ENCODE assay signal across 36 mouse cellular contexts in the genomic region with DNA sequence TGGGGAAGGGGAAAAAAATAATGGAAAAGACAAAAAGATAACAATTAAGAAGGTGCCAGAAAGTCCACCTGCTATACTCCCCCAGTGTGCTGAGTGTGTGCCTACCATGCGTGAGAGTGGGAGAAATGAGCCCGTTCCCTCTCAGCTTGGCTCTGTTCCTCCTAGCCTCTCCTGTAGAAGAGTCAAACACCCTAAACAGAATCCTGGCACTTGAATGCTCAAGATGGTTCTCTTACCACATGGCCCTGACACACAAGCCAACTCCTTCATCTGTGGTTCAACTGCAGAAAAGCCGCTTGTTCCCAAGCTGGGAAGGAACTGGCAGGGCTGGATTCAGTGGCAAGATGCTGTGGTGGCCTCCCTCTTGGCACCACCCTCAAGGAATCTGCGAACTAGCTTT. TPM values are rescaled to one million over a fixed set of nuclear protein-coding genes. Genes with fewer than 3 reads are reported as not detected.
DNase-seq lines count a peak whose midpoint lies in the region; ATAC-seq lines count a peak whose summit lies in the region.
"Had no signal": no experiment of that assay in that cellular context is flagged by ENCODE, and none has a peak within 500 bp of the region (broad histone marks: within the 10 kb centered on the region; RNA-seq: fewer than 3 reads in every experiment).

No protein-coding gene starts in this region.

- no peaks in the 10 kb centered on the region for H3K27me3 ChIP-seq in forebrain, embryonic 14.5 days (replicated peaks; ENCODE audit: control insufficient read depth, insufficient read depth, low read length)
- no peaks in the 10 kb centered on the region for H3K27me3 ChIP-seq in forebrain, embryonic 12.5 days
- H3K27me3 ChIP-seq in neural tube, embryonic 15.5 days (replicated peaks), result no peaks in the 10 kb centered on the region
- H3K27me3 ChIP-seq: embryonic facial prominence, embryonic 12.5 days; heart, embryonic 15.5 days; hindbrain, embryonic 13.5 days; liver, embryonic 12.5 days; midbrain, embryonic 12.5 days; stomach, embryonic 15.5 days had no signal

- no peak overlapping the region for H3K4me3 ChIP-seq in forebrain, embryonic 14.5 days (ENCODE audit: low read depth, low read length)
- no peak overlapping the region for H3K4me3 ChIP-seq in forebrain, embryonic 12.5 days (replicated peaks)
- no peak overlapping the region for H3K4me3 ChIP-seq in neural tube, embryonic 15.5 days (replicated peaks)
- H3K4me3 ChIP-seq: embryonic facial prominence, embryonic 12.5 days; heart, embryonic 10.5 days; heart, embryonic 15.5 days; hindbrain, embryonic 13.5 days; left cerebral cortex, adult 2 months; liver, embryonic 12.5 days; midbrain, embryonic 12.5 days; stomach, embryonic 15.5 days had no signal

- DNase-seq in forebrain, embryonic 14.5 days (ENCODE audit: low spot score), result peak; percentile 32
- peak; percentile 10 for DNase-seq in layer of hippocampus, adult 11-12 months (ENCODE audit: low spot score)
- DNase-seq in layer of hippocampus, postnatal 10 days (ENCODE audit: low spot score in 2 of 2), result no peak
- no peak for DNase-seq in neural tube, embryonic 10.5 days (ENCODE audit: extremely low spot score, low spot score)
- DNase-seq in thymus, postnatal 14 days, result no peak
- no peak for DNase-seq in spleen, postnatal 36 days (ENCODE audit: low spot score in 2 of 2)
- DNase-seq: adrenal gland, postnatal 10 days; cerebellum, adult 2 months; embryo, embryonic 11 days; gastrocnemius, postnatal 14 days; heart, adult 11 months; heart, postnatal 36 days; kidney, adult 8-10 months; kidney, postnatal 4 days; liver, postnatal 0 days; lung, postnatal 36 days; retina, postnatal 1 day; right cerebral cortex, postnatal 14 days; thymus, postnatal 25 days had no signal

- H3K9ac ChIP-seq in forebrain, embryonic 14.5 days (ENCODE audit: low read length), result no peak overlapping the region
- no peak overlapping the region for H3K9ac ChIP-seq in forebrain, embryonic 12.5 days
- no peak overlapping the region for H3K9ac ChIP-seq in neural tube, embryonic 15.5 days (replicated peaks)
- H3K9ac ChIP-seq: embryonic facial prominence, embryonic 12.5 days; heart, embryonic 15.5 days; hindbrain, embryonic 13.5 days; liver, embryonic 12.5 days; liver, postnatal 0 days; midbrain, embryonic 12.5 days; stomach, embryonic 15.5 days had no signal

- H3K36me3 ChIP-seq in forebrain, embryonic 14.5 days (ENCODE audit: control insufficient read depth, insufficient read depth, low read length), result no peaks in the 10 kb centered on the region
- H3K36me3 ChIP-seq in forebrain, embryonic 12.5 days (replicated peaks), result no peaks in the 10 kb centered on the region
- no peaks in the 10 kb centered on the region for H3K36me3 ChIP-seq in neural tube, embryonic 15.5 days
- H3K36me3 ChIP-seq: embryonic facial prominence, embryonic 12.5 days; heart, embryonic 10.5 days; heart, embryonic 15.5 days; hindbrain, embryonic 13.5 days; liver, embryonic 12.5 days; midbrain, embryonic 12.5 days; stomach, embryonic 15.5 days had no signal

- no peaks in the 10 kb centered on the region for H3K9me3 ChIP-seq in forebrain, embryonic 14.5 days (replicated peaks; ENCODE audit: control insufficient read depth, low read length)
- no peaks in the 10 kb centered on the region for H3K9me3 ChIP-seq in forebrain, embryonic 12.5 days
- H3K9me3 ChIP-seq in neural tube, embryonic 15.5 days (replicated peaks), result no peaks in the 10 kb centered on the region
- H3K9me3 ChIP-seq: embryonic facial prominence, embryonic 12.5 days; heart, embryonic 10.5 days; heart, embryonic 15.5 days; hindbrain, embryonic 13.5 days; liver, embryonic 12.5 days; midbrain, embryonic 12.5 days; stomach, embryonic 15.5 days had no signal

- no peaks in the 10 kb centered on the region for H3K4me1 ChIP-seq in forebrain, embryonic 14.5 days (ENCODE audit: control insufficient read depth, insufficient read depth, low read length)
- H3K4me1 ChIP-seq in forebrain, embryonic 12.5 days, result no peaks in the 10 kb centered on the region
- H3K4me1 ChIP-seq in neural tube, embryonic 15.5 days, result no peaks in the 10 kb centered on the region
- H3K4me1 ChIP-seq: heart, embryonic 10.5 days; heart, embryonic 15.5 days; hindbrain, embryonic 13.5 days; liver, embryonic 12.5 days; midbrain, embryonic 12.5 days; stomach, embryonic 15.5 days had no signal

- H3K27ac ChIP-seq in forebrain, embryonic 14.5 days (ENCODE audit: low read depth, low read length), result no peak overlapping the region
- no peak overlapping the region for H3K27ac ChIP-seq in forebrain, embryonic 12.5 days
- H3K27ac ChIP-seq in neural tube, embryonic 15.5 days (replicated peaks), result 0 out of 2 replicates have a peak overlapping the region, but pooled peaks have one; percentile 23
- H3K27ac ChIP-seq: embryonic facial prominence, embryonic 12.5 days; heart, embryonic 10.5 days; heart, embryonic 15.5 days; hindbrain, embryonic 13.5 days; kidney, postnatal 0 days; left cerebral cortex, adult 2 months; liver, embryonic 12.5 days; midbrain, embryonic 12.5 days; stomach, embryonic 15.5 days had no signal

- ATAC-seq in forebrain, embryonic 14.5 days, result no peak
- no peak for ATAC-seq in forebrain, embryonic 12.5 days (ENCODE audit: low FRiP score)
- no peak for ATAC-seq in neural tube, embryonic 15.5 days (ENCODE audit: low FRiP score)
- ATAC-seq: intestine, embryonic 16.5 days; liver, embryonic 12.5 days; liver, postnatal 0 days; Patski had no signal

- no peak overlapping the region for H3K4me2 ChIP-seq in forebrain, embryonic 14.5 days (ENCODE audit: low read length)
- H3K4me2 ChIP-seq in forebrain, embryonic 12.5 days, result no peak overlapping the region
- H3K4me2 ChIP-seq in neural tube, embryonic 15.5 days, result no peak overlapping the region
- H3K4me2 ChIP-seq: embryonic facial prominence, embryonic 12.5 days; heart, embryonic 15.5 days; hindbrain, embryonic 13.5 days; liver, embryonic 12.5 days; midbrain, embryonic 12.5 days; stomach, embryonic 15.5 days had no signal

- WGBS in forebrain, embryonic 14.5 days, result 85% methylated on average over 4 of the region's 4 CpGs
- WGBS in forebrain, embryonic 12.5 days, result 95% methylated on average over 4 of the region's 4 CpGs
- 91% methylated on average over 4 of the region's 4 CpGs for WGBS in neural tube, embryonic 15.5 days

RNA-seq across cellular contexts. Expression of a gene that starts 32.7 kb away (rescaled TPM):
- polyA plus RNA-seq in forebrain, embryonic 14.5 days (2014; fragmentation: Nextera tagmentation; extraction: Ambion mirVana), result not detected in 2 replicates
- polyA plus RNA-seq in forebrain, embryonic 12.5 days (2016; fragmentation: Nextera tagmentation; extraction: Ambion mirVana), result not detected in 2 replicates
- under 1 TPM; 0.11 to 0.32 TPM for total RNA-seq in layer of hippocampus, postnatal 10 days (2021)
- polyA plus RNA-seq in neural tube, embryonic 15.5 days (2015; fragmentation: Nextera tagmentation; extraction: Ambion mirVana), result 0.06 and 0.12 TPM in 2 replicates
- total RNA-seq: gastrocnemius, postnatal 14 days; megakaryocyte, adult 5-6 weeks; MEL had no signal
- polyA plus RNA-seq: intestine, embryonic 16.5 days; kidney, postnatal 0 days; liver, embryonic 12.5 days; liver, postnatal 0 days; lung, embryonic 16.5 days; Patski; small intestine, adult 2 months had no signal

Comparison
In these comparisons a context has a peak if more than half of its experiments do, and no peak if none do; other contexts are left out.
1. DNase-seq: peak in forebrain, embryonic 14.5 days (single experiment) and layer of hippocampus, adult 11-12 months (single experiment); none in layer of hippocampus, postnatal 10 days (0 of 2), neural tube, embryonic 10.5 days (single experiment), thymus, postnatal 14 days (single experiment) and spleen, postnatal 36 days (0 of 2).